Mouse (Mus musculus) CH12F3 (cell line): ENCODE data around the gene Cnmd.

Source experiments
- in situ Hi-C: fragments of 300-500 bp; cut with MboI; formaldehyde crosslinking; loops from 2 replicates; pipeline ENCODE4 v1.14.3; 2020; ENCODE audit warnings: low sequenced_read_pairs

Gene Cnmd

DNA sequence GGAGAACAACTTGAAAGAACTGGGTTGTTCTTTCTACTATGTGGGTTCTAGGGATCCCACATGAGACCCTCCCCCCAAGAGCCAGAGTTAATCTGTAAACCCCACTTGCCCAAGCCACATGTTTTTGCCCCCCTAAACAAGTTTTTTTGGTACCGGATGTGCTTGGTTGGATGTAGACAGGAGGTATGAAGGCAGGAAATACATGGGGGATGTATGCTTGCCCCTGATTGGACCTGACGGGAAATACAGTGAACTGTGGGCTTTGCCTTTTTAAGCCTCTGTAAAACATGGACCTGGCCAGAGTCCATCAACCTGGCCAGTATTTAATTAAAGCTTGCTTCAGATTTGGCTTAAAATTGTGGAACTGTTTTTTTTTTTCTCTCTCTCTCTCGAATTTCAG is 12.3 kb downstream of the Cnmd start:
- in situ Hi-C loops, result no loop called here

DNA sequence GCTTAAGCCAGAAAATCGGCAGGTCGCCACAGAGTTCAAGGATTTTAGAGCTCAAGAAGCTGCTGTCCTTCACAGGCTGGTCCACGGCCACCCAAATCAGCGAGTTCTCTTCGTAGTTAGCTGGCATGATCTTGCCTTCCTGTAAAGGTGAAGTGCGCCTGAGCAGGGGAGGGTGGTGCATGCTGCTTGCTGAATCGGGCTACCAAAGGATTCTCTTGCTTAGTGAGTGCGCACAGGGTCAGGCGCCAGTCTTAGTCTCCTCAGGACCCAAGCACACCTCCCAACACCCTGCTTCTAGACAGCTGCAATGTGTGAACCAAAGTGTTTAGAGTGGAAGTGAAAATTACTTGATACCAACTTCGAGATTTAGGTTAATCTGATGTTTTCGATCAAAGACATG is 16.6 kb downstream of the Cnmd start:
- in situ Hi-C loops, result no loop called here

- in situ Hi-C loops, result no loop called here
These were observed 19.9 kb downstream of the Cnmd start for GRCm38 (mm10) chr14:79642063-79642462.

DNA sequence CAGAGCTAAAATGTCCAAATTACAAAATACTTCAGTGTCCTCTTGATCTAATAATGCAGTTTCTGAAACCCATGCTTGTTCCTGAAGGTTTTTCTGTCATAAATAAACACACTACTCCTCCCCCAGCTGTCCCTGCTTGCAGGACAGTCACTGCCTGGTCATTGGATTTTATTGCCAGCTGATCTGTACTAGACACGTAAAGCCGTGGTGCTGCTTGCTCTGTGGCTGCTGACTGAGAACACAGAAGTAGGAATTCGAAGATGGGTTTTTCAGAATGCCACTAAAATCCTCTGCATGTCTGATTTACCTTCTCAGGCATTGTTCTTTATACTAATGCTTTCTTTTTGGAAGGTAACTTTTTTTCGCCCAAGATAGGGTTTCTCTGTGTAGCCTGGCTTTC is 25.2 kb downstream of the Cnmd start:
- in situ Hi-C loops, result no loop called here

DNA sequence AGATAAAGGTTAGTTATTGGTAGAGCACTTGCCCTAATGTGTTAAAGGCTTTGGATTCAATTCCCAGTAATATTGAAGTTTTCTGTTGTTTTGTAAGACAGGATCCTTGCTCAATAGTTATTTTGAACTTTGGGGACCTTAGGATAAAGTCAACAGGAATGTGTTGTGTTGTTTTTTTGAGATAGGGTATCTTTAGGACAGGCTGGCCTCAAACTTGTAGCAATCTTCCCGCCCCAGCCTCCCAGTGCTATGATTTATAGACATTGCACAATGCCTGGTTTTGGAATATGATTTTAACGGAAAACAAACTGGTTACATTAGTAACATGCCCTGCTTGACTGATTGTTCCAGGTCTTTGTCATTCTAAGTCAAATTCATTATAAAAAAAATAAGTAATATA is 28.8 kb downstream of the Cnmd start:
- in situ Hi-C loops, result no loop called here

DNA sequence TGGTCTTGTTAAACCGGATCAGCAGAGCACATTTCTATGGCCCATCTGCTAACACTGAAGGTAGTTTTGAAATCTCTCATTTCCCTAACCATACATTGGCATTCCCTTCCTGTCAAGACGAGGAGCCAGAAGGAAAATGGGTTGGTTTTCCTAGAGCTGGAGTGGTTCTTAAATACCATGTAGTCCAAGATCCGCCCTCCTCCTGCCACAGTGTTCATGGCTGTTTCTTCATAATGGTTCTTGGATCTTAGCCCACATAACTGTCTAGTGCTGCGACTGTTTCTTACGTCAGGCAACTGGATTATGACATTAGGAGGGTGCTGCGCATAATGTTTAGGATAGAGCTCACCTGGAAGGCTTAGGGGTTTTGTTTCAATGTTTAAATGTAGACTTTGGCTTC is 29.6 kb downstream of the Cnmd start:
- in situ Hi-C loops, result no loop called here

DNA sequence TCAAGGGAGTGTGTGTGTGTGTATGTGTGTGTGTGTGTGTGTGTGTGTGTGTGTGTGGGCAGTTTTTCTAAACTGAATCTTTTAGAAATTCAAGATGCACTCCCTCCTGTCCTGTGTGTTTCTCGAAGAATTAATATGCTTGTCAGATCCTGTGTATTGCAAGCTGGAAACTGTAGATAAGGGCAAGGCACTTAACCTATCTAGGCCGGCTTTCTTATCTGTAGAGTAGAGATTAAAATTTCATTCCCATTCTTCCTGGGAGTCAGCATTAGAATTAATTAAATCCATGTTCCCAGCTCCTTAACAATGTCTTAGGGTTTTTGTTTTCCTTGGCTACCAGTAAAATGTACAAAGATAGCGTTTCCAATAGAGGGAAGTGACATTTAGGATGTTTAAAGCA is 40.8 kb downstream of the Cnmd start:
- in situ Hi-C loops, result no loop called here

GRCm38 (mm10) chr14:79619802-79620201 is 42.2 kb downstream of the Cnmd start:
- in situ Hi-C loops, result no loop called here

DNA sequence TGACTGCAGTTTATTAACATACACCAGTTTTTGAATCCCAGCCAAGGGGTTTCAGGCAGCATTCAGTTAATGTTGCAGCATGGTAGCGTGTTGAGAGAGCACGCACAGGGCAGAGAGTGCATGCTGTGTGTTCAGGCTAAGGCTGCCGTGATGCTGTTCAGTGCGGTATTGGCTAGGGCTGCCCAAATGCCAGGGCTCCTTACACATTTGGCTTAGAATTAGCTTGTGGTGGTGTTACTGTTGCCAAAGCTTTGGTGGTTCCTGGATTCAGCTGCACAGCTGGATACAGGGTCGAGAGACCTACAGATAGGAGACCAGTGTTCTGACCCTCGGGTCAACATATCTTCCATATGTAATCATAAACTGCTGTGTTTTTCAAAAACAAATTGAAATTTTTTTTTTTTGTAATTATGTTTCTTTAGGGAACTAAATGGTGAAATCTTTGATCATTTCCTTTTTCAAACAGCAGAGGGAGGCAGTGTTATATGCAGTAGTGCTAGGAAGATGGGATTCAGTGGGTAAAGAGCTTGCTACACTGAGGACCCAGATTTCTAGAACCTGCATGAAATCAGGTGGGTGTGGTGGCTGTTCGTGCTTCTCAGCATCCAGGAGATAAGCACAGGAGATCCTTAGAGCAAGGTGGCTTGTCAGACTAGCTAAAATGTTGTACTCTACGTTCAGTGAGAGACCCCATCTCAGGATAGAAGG is 44.7 kb downstream of the Cnmd start:
- in situ Hi-C loops, result no loop called here

- in situ Hi-C loops, result no loop called here
These were observed 53.7 kb downstream of the Cnmd start for GRCm38 (mm10) chr14:79608286-79608685.

GRCm38 (mm10) chr14:79607352-79607751 is 54.6 kb downstream of the Cnmd start:
- in situ Hi-C loops, result no loop called here

DNA sequence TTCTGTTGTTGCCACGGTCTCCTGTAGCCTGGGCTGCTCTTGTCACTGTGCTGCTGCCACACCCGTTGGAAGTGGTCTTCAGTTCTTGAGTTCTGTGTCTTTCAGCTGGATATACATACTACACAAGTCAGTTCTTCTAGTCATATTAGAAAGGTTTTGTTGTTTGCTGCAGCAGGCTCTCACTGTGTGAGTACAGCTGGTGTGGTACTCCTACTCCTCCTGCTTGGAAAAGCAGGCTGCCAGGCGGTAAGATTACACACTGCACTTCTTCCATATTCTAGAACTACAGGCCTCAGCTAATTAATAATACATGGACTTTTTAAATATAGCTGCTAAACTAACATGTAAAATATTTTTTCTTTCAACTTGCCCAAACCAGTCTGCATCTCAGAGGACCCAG is 55.1 kb downstream of the Cnmd start:
- in situ Hi-C loops, result no loop called here

DNA sequence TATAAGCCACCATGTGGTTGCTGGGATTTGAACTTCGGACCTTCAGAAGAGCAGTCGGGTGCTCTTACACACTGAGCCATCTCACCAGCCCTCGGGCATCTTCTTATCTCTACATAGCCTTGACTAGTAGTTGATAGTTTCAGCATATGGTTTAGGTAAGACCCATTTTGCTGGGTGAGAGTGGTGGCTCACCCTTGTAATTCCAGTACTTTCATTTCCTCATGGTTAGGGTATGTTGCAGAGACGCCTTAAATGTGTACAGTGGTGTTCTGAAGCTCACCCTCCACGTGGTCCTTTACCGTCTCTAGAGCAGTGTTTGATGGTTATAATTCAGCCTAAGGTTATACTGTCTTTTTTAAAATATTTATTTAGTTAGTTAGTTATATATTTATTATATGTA is 55.6 kb downstream of the Cnmd start:
- in situ Hi-C loops, result no loop called here

GRCm38 (mm10) chr14:79605881-79606280 is 56.1 kb downstream of the Cnmd start:
- in situ Hi-C loops, result no loop called here

GRCm38 (mm10) chr14:79596602-79597001 is 65.4 kb downstream of the Cnmd start:
- in situ Hi-C loops, result no loop called here

DNA sequence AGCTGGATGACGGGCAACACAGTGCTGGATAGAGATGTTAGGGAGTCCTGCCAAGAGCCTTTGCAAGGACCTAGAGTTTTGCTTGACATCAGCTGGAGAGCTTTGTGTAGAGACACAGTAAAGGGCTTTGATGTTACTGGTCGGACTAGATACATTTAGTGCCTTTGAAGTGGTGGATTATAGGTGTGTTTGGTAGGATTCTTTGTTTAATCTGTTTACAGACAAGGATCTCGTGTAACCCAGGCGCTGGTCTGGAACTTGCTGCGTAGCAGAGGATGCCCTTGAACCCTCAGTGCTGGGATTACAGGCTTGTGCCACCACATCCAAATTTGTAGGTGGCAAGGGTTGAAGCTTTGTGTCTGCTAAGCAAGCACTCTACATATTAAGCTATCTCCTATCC is 67.9 kb downstream of the Cnmd start:
- in situ Hi-C loops, result no loop called here

GRCm38 (mm10) chr14:79591611-79592010 is 70.4 kb downstream of the Cnmd start:
- in situ Hi-C loops, result no loop called here

- in situ Hi-C loops, result no loop called here
These were observed 71.1 kb downstream of the Cnmd start for GRCm38 (mm10) chr14:79590916-79591315.

- in situ Hi-C loops, result no loop called here
These were observed 72.6 kb downstream of the Cnmd start for GRCm38 (mm10) chr14:79589401-79589800.

DNA sequence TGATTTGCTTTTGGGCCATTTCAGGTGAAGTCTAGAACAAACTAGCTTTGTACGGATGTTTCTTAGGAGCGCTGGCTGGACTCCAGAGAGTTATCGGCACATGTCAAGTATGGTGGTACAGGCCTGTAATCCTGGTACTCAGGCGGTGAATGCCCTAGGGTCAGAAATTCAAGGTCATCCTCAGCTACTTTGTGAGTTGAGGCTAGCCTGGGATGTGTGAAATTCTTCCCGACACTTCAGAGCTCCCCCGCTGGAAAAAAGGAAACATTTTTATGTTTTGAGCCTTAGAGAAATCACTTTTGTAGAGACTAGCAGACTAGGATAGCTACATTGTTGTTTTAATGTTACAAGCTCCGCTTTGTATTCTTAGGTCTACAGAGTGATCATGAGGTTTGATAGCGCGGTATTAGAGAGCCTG is 73.4 kb downstream of the Cnmd start:
- in situ Hi-C loops, result no loop called here

- in situ Hi-C loops, result no loop called here
These were observed 74.1 kb downstream of the Cnmd start for GRCm38 (mm10) chr14:79587852-79588229.
